Mouse (Mus musculus) lung, adult 2 months (tissue): ENCODE measurements at regions not wholly inside any gene's neighbourhood (a gene's known extent, or its start where the extent isn't known, plus 50 kb on each side); places are given as distances from the start of the nearest gene placed in this dataset.

Experiments used
- CTCF ChIP-seq: fragments of 200-500 bp; IDR thresholded peaks from 2 replicates; pipeline ENCODE4 v1.5.1; 2011; ENCODE audit warnings: mild to moderate bottlenecking, low read length, control low read depth; ENCODE audit not compliant: insufficient read depth
- POLR2A ChIP-seq: fragments of 200-500 bp; IDR thresholded peaks from 2 replicates; pipeline ENCODE4 v1.6.1; 2011; ENCODE audit warnings: low read depth, mild to moderate bottlenecking, control low read depth, low read length, borderline replicate concordance; ENCODE audit errors: extremely low read depth

DNA sequence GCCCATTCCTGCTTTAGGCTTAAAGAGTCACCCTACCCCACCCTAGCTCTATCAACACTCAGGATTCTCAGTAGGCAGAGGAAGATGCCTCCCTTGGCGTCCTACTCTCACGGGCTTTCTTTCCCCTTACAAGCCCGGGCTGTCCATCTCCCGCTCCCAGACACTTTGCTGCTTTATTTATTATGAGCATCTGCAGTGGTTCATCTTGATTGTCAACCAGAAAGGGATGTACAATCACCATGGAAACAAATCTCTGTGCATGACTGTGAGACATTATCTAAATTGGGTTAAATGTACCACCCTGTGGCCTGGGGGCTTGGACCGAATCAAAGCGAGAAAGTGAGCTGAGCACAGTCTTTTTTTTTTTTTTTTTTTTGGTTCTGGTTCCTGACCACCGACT is 623.9 kb upstream of the Fam19a5 start:
- TF ChIP-seq POLR2A (no peak), CTCF (no peak)
